ENCODE assay signal across 12 mouse cellular contexts in the genomic region with DNA sequence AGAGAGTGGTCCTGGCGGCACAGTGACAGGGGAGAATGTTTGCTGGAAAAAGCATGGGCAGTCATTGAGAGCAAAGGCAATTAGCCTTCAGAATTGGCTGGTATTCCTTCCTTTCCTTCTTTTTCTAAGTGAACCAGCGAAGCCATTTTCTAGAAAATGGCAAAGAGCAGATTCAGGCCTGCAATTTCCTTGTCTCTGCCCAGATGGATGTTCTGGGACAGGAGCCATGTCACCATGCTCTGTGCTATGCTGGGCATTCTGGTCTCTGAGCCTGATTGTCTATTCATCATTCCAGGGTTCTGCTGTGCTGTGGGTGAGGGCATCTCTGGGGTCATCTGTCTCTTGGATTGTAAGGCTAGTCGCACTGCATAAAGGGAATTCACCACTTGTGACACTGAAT. TPM values are rescaled to one million over a fixed set of nuclear protein-coding genes. Genes with fewer than 3 reads are reported as not detected.
A peak's percentile ranks its signal among the peaks of the same experiment; 100 is the strongest.
DNase-seq lines count a peak whose midpoint lies in the region; ATAC-seq and TF ChIP-seq lines count a peak whose summit lies in the region.
"Had no signal": no experiment of that assay in that cellular context is flagged by ENCODE, and none has a peak within 500 bp of the region (broad histone marks: within the 10 kb centered on the region; RNA-seq: fewer than 3 reads in every experiment).

No protein-coding gene starts in this region.

- H3K4me3 ChIP-seq in forebrain, embryonic 14.5 days (ENCODE audit: low read depth, low read length), result no peak overlapping the region
- H3K4me3 ChIP-seq in forebrain, embryonic 11.5 days (ENCODE audit: low read depth, low read length), result no peak overlapping the region
- no peak overlapping the region for H3K4me3 ChIP-seq in layer of hippocampus, adult 2 months
- H3K4me3 ChIP-seq in kidney, embryonic 15.5 days (replicated peaks), result no peak overlapping the region
- H3K4me3 ChIP-seq: liver, embryonic 12.5 days had no signal

- no peak for TF ChIP-seq CTCF in layer of hippocampus, adult 2 months (conservative IDR thresholded peaks at IDR 0.05)

- H3K27ac ChIP-seq in forebrain, embryonic 14.5 days (ENCODE audit: low read depth, low read length), result no peak overlapping the region
- H3K27ac ChIP-seq in forebrain, embryonic 11.5 days (ENCODE audit: low read depth, low read length), result no peak overlapping the region
- peak overlapping the region; percentile 69 for H3K27ac ChIP-seq in layer of hippocampus, adult 2 months
- no peak overlapping the region for H3K27ac ChIP-seq in kidney, embryonic 15.5 days
- H3K27ac ChIP-seq: liver, embryonic 12.5 days had no signal

- no peak overlapping the region for H3K9ac ChIP-seq in forebrain, embryonic 14.5 days (ENCODE audit: low read length)
- no peak overlapping the region for H3K9ac ChIP-seq in forebrain, embryonic 11.5 days (ENCODE audit: low read length)
- no peak overlapping the region for H3K9ac ChIP-seq in kidney, embryonic 15.5 days
- H3K9ac ChIP-seq: liver, embryonic 12.5 days had no signal

- no peak overlapping the region for H3K4me2 ChIP-seq in forebrain, embryonic 14.5 days (ENCODE audit: low read length)
- H3K4me2 ChIP-seq in forebrain, embryonic 11.5 days (ENCODE audit: low read depth, low read length, severe bottlenecking), result no peak overlapping the region
- no peak overlapping the region for H3K4me2 ChIP-seq in kidney, embryonic 15.5 days
- H3K4me2 ChIP-seq: liver, embryonic 12.5 days had no signal

- H3K4me1 ChIP-seq in forebrain, embryonic 14.5 days (ENCODE audit: control insufficient read depth, insufficient read depth, low read length), result peaks cover 8% of the 10 kb centered on the region
- H3K4me1 ChIP-seq in forebrain, embryonic 11.5 days (replicated peaks; ENCODE audit: control insufficient read depth, insufficient read depth, low read length), result peaks cover 4% of the 10 kb centered on the region; the same call in 1 of the 2 replicates
- no peaks in the 10 kb centered on the region for H3K4me1 ChIP-seq in kidney, embryonic 15.5 days
- H3K4me1 ChIP-seq: liver, embryonic 12.5 days had no signal

- ATAC-seq in forebrain, embryonic 14.5 days, result no peak
- ATAC-seq in forebrain, embryonic 11.5 days (replicated peaks; ENCODE audit: low FRiP score), result no peak
- ATAC-seq in kidney, embryonic 15.5 days (replicated peaks; ENCODE audit: low FRiP score), result no peak
- ATAC-seq: liver, embryonic 12.5 days had no signal

- no peaks in the 10 kb centered on the region for H3K27me3 ChIP-seq in forebrain, embryonic 14.5 days (replicated peaks; ENCODE audit: control insufficient read depth, insufficient read depth, low read length)
- H3K27me3 ChIP-seq in forebrain, embryonic 11.5 days (ENCODE audit: control insufficient read depth, insufficient read depth, low read length), result no peaks in the 10 kb centered on the region
- H3K27me3 ChIP-seq in kidney, embryonic 15.5 days, result no peaks in the 10 kb centered on the region
- H3K27me3 ChIP-seq: liver, embryonic 12.5 days had no signal

- DNase-seq in forebrain, embryonic 14.5 days (ENCODE audit: low spot score), result peak; percentile 41
- DNase-seq in forebrain, embryonic 11.5 days (ENCODE audit: low spot score), result no peak
- DNase-seq in ovary, postnatal 36 days (ENCODE audit: low spot score), result peak; percentile 7
- no peak for DNase-seq in ovary, adult 18-20 months (ENCODE audit: low spot score)
- peak in 1 of 2 experiments; percentile 47 for DNase-seq in layer of hippocampus, adult 2 months (ENCODE audit: low spot score in 2 of 2)
- DNase-seq in spleen, postnatal 14 days (ENCODE audit: low spot score in 2 of 2), result no peak
- DNase-seq in c-Kit-positive CD71-positive TER-119-positive erythroid progenitor cells, embryonic 14.5 days (ENCODE audit: low spot score), result no peak
- DNase-seq: heart, postnatal 4 days; spleen, adult 18-20 months had no signal

- no peaks in the 10 kb centered on the region for H3K9me3 ChIP-seq in forebrain, embryonic 14.5 days (replicated peaks; ENCODE audit: control insufficient read depth, low read length)
- H3K9me3 ChIP-seq in forebrain, embryonic 11.5 days (ENCODE audit: control insufficient read depth, low read length), result no peaks in the 10 kb centered on the region
- H3K9me3 ChIP-seq in kidney, embryonic 15.5 days (replicated peaks), result no peaks in the 10 kb centered on the region
- H3K9me3 ChIP-seq: liver, embryonic 12.5 days had no signal

- 70% methylated on average over 3 of the region's 3 CpGs for WGBS in forebrain, embryonic 14.5 days
- 75% methylated on average over 3 of the region's 3 CpGs for WGBS in forebrain, embryonic 11.5 days
- 79% methylated on average over 3 of the region's 3 CpGs for WGBS in kidney, embryonic 15.5 days

- no peaks in the 10 kb centered on the region for H3K36me3 ChIP-seq in forebrain, embryonic 14.5 days (ENCODE audit: control insufficient read depth, insufficient read depth, low read length)
- no peaks in the 10 kb centered on the region for H3K36me3 ChIP-seq in forebrain, embryonic 11.5 days (ENCODE audit: control insufficient read depth, insufficient read depth, low read length)
- H3K36me3 ChIP-seq in kidney, embryonic 15.5 days, result no peaks in the 10 kb centered on the region
- H3K36me3 ChIP-seq: liver, embryonic 12.5 days had no signal

RNA-seq across cellular contexts. Expression of gene Klhl29, which starts 53.3 kb away (rescaled TPM):
- polyA plus RNA-seq in forebrain, embryonic 14.5 days (2014; fragmentation: Nextera tagmentation; extraction: Ambion mirVana), result 8.5 and 11.0 TPM in 2 replicates
- 3.8 and 4.0 TPM in 2 replicates for polyA plus RNA-seq in forebrain, embryonic 11.5 days (2014; fragmentation: Nextera tagmentation; extraction: Ambion mirVana)
- 10 to 100 TPM; 38.9 to 40.9 TPM for total RNA-seq in layer of hippocampus, adult 2 months (2021)
- polyA plus RNA-seq in kidney, embryonic 15.5 days (2015; fragmentation: Nextera tagmentation; extraction: Ambion mirVana), result 0.64 and 0.80 TPM in 2 replicates
- total RNA-seq: monocyte, adult 5-6 weeks had no signal

Comparison
In these comparisons a context has a peak if more than half of its experiments do, and no peak if none do; other contexts are left out.
1. DNase-seq: peak in forebrain, embryonic 14.5 days (single experiment) and ovary, postnatal 36 days (single experiment); none in forebrain, embryonic 11.5 days (single experiment), ovary, adult 18-20 months (single experiment), spleen, postnatal 14 days (0 of 2) and c-Kit-positive CD71-positive TER-119-positive erythroid progenitor cells, embryonic 14.5 days (single experiment).